Mouse (Mus musculus) left cerebral cortex, postnatal 4 days (tissue): ENCODE results near the gene AL732309.1. TPM values are rescaled to one million over a fixed set of nuclear protein-coding genes. Genes with fewer than 3 reads are reported as not detected.

Source experiments
- DNase-seq: peaks from one replicate; pipeline ENCODE4 v3.0.0-alpha.2; 2022
- intact Hi-C: fragments of 180-260 bp; cut with DNase I; formaldehyde crosslinking; loops from one replicate; pipeline ENCODE4 v1.15.1; 2025
- total RNA-seq, 2 experiments: library from RNA; stranded (reverse); gene quantifications; 2 replicates each; pipeline ENCODE4 v1.2.3; 2021

AL732309.1 gene
- total RNA-seq, 2 experiments from 2014 or later: 2.4 to 7.7 TPM

- intact Hi-C loops: loop anchor here (5.0 kb wide), 1 partner anchor 33 kb away; the partner anchor contains the start of gene Tmem203
- DNase-seq: peak; percentile 57
These were observed 22.8 kb downstream of the AL732309.1 start for GRCm38 (mm10) chr2:25223681-25224491.

- no peak for DNase-seq
- intact Hi-C loops: loop anchor here (5.0 kb wide), 1 partner anchor 36 kb away; the partner anchor contains the start of gene Tmem203
These were observed 25.3 kb downstream of the AL732309.1 start for GRCm38 (mm10) chr2:25221331-25221772.

- intact Hi-C loops: no loop called here
These were observed 28.2 kb downstream of the AL732309.1 start, which contains the start of gene Fam166a for GRCm38 (mm10) chr2:25218445-25218844. TSS of gene Fam166a (plus strand) at chr2:25218745.

GRCm38 (mm10) chr2:25217666-25218065 lies 29.0 kb downstream of the AL732309.1 start:
- intact Hi-C loops: no loop called here
- no peak for DNase-seq

More at GRCm38 (mm10) chr2:25218445-25218844, 28.2 kb downstream of the AL732309.1 start, which contains the start of gene Fam166a:
- DNase-seq: no peak

- no peak for DNase-seq
- intact Hi-C loops: no loop called here
These were observed 32.2 kb downstream of the AL732309.1 start, which contains the start of gene Stpg3 for GRCm38 (mm10) chr2:25214444-25214843. TSS of gene Stpg3 (minus strand) at chr2:25214637.

- intact Hi-C loops: no loop called here
- DNase-seq: no peak
These were observed 33.3 kb downstream of the AL732309.1 start for GRCm38 (mm10) chr2:25213266-25213865.

GRCm38 (mm10) chr2:25211121-25211670 lies 35.5 kb downstream of the AL732309.1 start, which contains the start of gene Nelfb:
TSS of gene Nelfb (minus strand) at chr2:25211489.
- intact Hi-C loops: no loop called here
- DNase-seq: peak; percentile 91

GRCm38 (mm10) chr2:25210686-25211085 lies 36.0 kb downstream of the AL732309.1 start:
- intact Hi-C loops: no loop called here
- DNase-seq: no peak

- DNase-seq: no peak
- intact Hi-C loops: no loop called here
These were observed 39.1 kb downstream of the AL732309.1 start for GRCm38 (mm10) chr2:25207593-25207992.

GRCm38 (mm10) chr2:25203631-25204214 lies 42.9 kb downstream of the AL732309.1 start:
- DNase-seq: no peak

GRCm38 (mm10) chr2:25200631-25201030 lies 46.0 kb downstream of the AL732309.1 start:
- intact Hi-C loops: no loop called here
- no peak for DNase-seq

More at GRCm38 (mm10) chr2:25203631-25204214, 42.9 kb downstream of the AL732309.1 start:
- intact Hi-C loops: no loop called here

GRCm38 (mm10) chr2:25197946-25198345 lies 48.7 kb downstream of the AL732309.1 start:
- DNase-seq: no peak
- intact Hi-C loops: loop anchor here (5.0 kb wide), 1 partner anchor 59 kb away; the partner anchor contains the start of gene Tmem203

GRCm38 (mm10) chr2:25197191-25197590 lies 49.5 kb downstream of the AL732309.1 start:
- intact Hi-C loops: loop anchor here (5.0 kb wide), 1 partner anchor 60 kb away; the partner anchor contains the start of gene Tmem203
- DNase-seq: no peak

- intact Hi-C loops: loop anchor here (5.0 kb wide), 1 partner anchor 61 kb away; the partner anchor contains the start of gene Tmem203
- no peak for DNase-seq
These were observed 50.3 kb downstream of the AL732309.1 start, which contains the start of gene Tor4a for GRCm38 (mm10) chr2:25196172-25196954. TSS of gene Tor4a (minus strand) at chr2:25196886.

- no peak for DNase-seq
- intact Hi-C loops: loop anchor here (5.0 kb wide), 1 partner anchor 62 kb away; the partner anchor contains the start of gene Tmem203
These were observed 51.2 kb downstream of the AL732309.1 start for GRCm38 (mm10) chr2:25195211-25196156.
